Mouse (Mus musculus) limb, embryonic 11.5 days (tissue): Measurements from ENCODE around the gene Pard3. TPM values are rescaled to one million over a fixed set of nuclear protein-coding genes. Genes with fewer than 3 reads are reported as not detected.

Experiments used
- ATAC-seq: fragments of 200-750 bp; cut with Nextera tagmentation; 2 replicates; pipeline ENCODE4 v1.8.0; 2017; ENCODE audit warnings: low read depth; ENCODE audit not compliant: insufficient number of reproducible peaks, low FRiP score, low TSS enrichment
- DNase-seq: peaks from one replicate; pipeline ENCODE4 v3.0.0-alpha.2; 2015; ENCODE audit warnings: low spot score
- H3K27ac ChIP-seq: fragments of 300-500 bp; sonication (generic); replicated peaks from 2 replicates; pipeline ENCODE4 v1.5.1; 2014; ENCODE audit warnings: low read depth, mild to moderate bottlenecking, low read length
- H3K27me3 ChIP-seq: fragments of 300-500 bp; sonication (generic); 2 replicates; pipeline ENCODE4 v1.6.1; 2014; ENCODE audit warnings: mild to moderate bottlenecking, low read length, mixed read lengths; ENCODE audit not compliant: control insufficient read depth, insufficient read depth
- H3K36me3 ChIP-seq: fragments of 300-500 bp; sonication (generic); 2 replicates; pipeline ENCODE4 v1.6.1; 2014; ENCODE audit warnings: mild to moderate bottlenecking, low read length, moderate library complexity, mixed read lengths; ENCODE audit not compliant: control insufficient read depth, insufficient read depth
- H3K4me1 ChIP-seq: fragments of 300-500 bp; sonication (generic); 2 replicates; pipeline ENCODE4 v1.6.1; 2014; ENCODE audit warnings: low read length, mixed read lengths; ENCODE audit not compliant: control insufficient read depth, insufficient read depth
- H3K4me2 ChIP-seq: fragments of 300-500 bp; sonication (generic); 2 replicates; pipeline ENCODE4 v1.6.1; 2014; ENCODE audit warnings: low read depth, mild to moderate bottlenecking, moderate library complexity; ENCODE audit not compliant: severe bottlenecking
- H3K4me3 ChIP-seq: fragments of 300-500 bp; sonication (generic); 2 replicates; pipeline ENCODE4 v1.5.1; 2014; ENCODE audit warnings: low read depth, low read length
- H3K9ac ChIP-seq: fragments of 300-500 bp; sonication (generic); 2 replicates; pipeline ENCODE4 v1.6.1; 2014; ENCODE audit warnings: mild to moderate bottlenecking, low read length
- H3K9me3 ChIP-seq: fragments of 300-500 bp; sonication (generic); 2 replicates; pipeline ENCODE4 v1.6.1; 2016; ENCODE audit warnings: low read length; ENCODE audit not compliant: control insufficient read depth
- WGBS: fragments of 180-500 bp; shearing (Covaris S2); extraction: QIAGEN DNeasy Blood & Tissue Kit; methylation state at CpG from one replicate; pipeline ENCODE4 v1.1.7; 2014; 5-methylcytosine and 5-hydroxymethylcytosine counted together
- polyA plus RNA-seq: library from polyadenylated mRNA; unstranded; fragments of >200 nt; fragmentation: Nextera tagmentation; extraction: Ambion mirVana; gene quantifications from 2 replicates; pipeline ENCODE4 v1.2.1, GENCODE M21; 2014

The Pard3 gene
- polyA plus RNA-seq, 1 experiment from 2014 or later, result 38.8 TPM

DNA sequence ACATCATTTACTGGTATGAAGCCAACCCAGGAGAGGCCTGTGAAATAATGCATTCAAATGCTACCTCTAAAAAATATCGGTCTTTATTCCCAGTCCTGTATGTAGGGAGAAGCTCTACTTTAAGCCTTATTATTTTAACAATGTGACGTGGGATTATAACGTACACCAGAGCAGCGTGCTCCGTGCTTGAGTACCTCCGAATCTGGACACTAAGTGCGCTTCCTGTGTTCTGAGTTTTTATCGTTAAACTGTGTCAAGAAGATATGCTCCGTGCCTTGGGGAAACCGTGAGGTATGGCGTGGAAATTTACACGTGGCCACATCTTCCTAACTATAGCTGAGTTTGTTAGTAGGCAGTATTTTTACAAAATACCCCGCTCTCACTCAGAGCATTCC, 436.0 kb downstream of the Pard3 start:
- Histone ChIP-seq H3K4me3 (no peak overlapping the region), H3K27me3 (no peaks in the 10 kb centered on the region), H3K4me1 (no peaks in the 10 kb centered on the region), H3K9ac (no peak overlapping the region), H3K27ac (no peak overlapping the region), H3K4me2 (no peak overlapping the region), H3K9me3 (no peaks in the 10 kb centered on the region), H3K36me3 (no peaks in the 10 kb centered on the region)
- no peak for DNase-seq
- WGBS, result 85% methylated on average over 13 of the region's 13 CpGs
- no peak for ATAC-seq

DNA sequence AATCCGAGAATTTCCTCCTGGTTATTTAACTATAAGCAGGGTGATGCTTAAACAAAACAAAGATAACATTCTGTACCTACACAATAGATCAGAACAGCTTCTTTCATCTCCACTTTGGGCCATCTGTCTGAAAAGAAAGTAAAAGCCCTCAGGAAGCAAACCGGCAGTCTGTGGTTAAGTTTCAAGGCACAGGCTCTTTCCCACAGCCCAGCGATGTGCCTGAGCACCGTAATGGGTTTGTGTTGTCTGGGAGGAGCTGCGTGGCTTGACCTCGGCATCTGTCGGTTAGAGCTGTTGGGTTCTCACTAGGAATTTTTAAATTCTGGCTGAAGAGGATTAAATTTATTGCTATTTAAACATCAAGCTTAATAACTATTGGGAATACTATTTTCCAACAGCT, 436.5 kb downstream of the Pard3 start:
- ATAC-seq, result no peak
- H3K9me3 ChIP-seq, result no peaks in the 10 kb centered on the region
- 57% methylated on average over 7 of the region's 7 CpGs for WGBS
- no peak for DNase-seq
- no peaks in the 10 kb centered on the region for H3K4me1 ChIP-seq
- H3K27ac ChIP-seq, result no peak overlapping the region
- no peaks in the 10 kb centered on the region for H3K27me3 ChIP-seq
- no peak overlapping the region for H3K4me2 ChIP-seq
- H3K36me3 ChIP-seq, result no peaks in the 10 kb centered on the region
- no peak overlapping the region for H3K4me3 ChIP-seq
- no peak overlapping the region for H3K9ac ChIP-seq

- Histone ChIP-seq H3K27ac (no peak overlapping the region), H3K4me2 (no peak overlapping the region), H3K4me3 (no peak overlapping the region), H3K36me3 (no peaks in the 10 kb centered on the region), H3K4me1 (no peaks in the 10 kb centered on the region), H3K9ac (no peak overlapping the region), H3K27me3 (no peaks in the 10 kb centered on the region), H3K9me3 (no peaks in the 10 kb centered on the region)
- WGBS, result 100% methylated on average over 1 of the region's 1 CpGs
- no peak for DNase-seq
- no peak for ATAC-seq
These were observed 438.1 kb downstream of the Pard3 start for GRCm38 (mm10) chr8:127501756-127502155.

- no peaks in the 10 kb centered on the region for H3K9me3 ChIP-seq
- H3K9ac ChIP-seq, result no peak overlapping the region
- no peaks in the 10 kb centered on the region for H3K36me3 ChIP-seq
- H3K27me3 ChIP-seq, result no peaks in the 10 kb centered on the region
- DNase-seq (no peak), ATAC-seq (no peak)
- H3K4me3 ChIP-seq, result no peak overlapping the region
- H3K4me2 ChIP-seq, result no peak overlapping the region
- H3K4me1 ChIP-seq, result no peaks in the 10 kb centered on the region
- WGBS, result 87% methylated on average over 1 of the region's 1 CpGs
- H3K27ac ChIP-seq, result no peak overlapping the region
These were observed 441.6 kb downstream of the Pard3 start for GRCm38 (mm10) chr8:127505286-127505685.

GRCm38 (mm10) chr8:127506336-127506735, 442.6 kb downstream of the Pard3 start:
- Histone ChIP-seq H3K9ac (no peak overlapping the region), H3K9me3 (no peaks in the 10 kb centered on the region), H3K27ac (no peak overlapping the region), H3K36me3 (no peaks in the 10 kb centered on the region), H3K4me3 (no peak overlapping the region), H3K27me3 (no peaks in the 10 kb centered on the region), H3K4me1 (peaks cover 3% of the 10 kb centered on the region; the same call in 1 of the 2 replicates), H3K4me2 (no peak overlapping the region)
- no peak for ATAC-seq
- DNase-seq, result no peak
- 95% methylated on average over 1 of the region's 1 CpGs for WGBS

GRCm38 (mm10) chr8:127511341-127511740, 447.6 kb downstream of the Pard3 start:
- no peaks in the 10 kb centered on the region for H3K9me3 ChIP-seq
- no peak overlapping the region for H3K4me2 ChIP-seq
- H3K27ac ChIP-seq, result no peak overlapping the region
- ATAC-seq (no peak), DNase-seq (no peak)
- peaks cover 7% of the 10 kb centered on the region; the same call in 1 of the 2 replicates for H3K4me1 ChIP-seq
- no peak overlapping the region for H3K9ac ChIP-seq
- no peaks in the 10 kb centered on the region for H3K36me3 ChIP-seq
- WGBS, result 86% methylated on average over 1 of the region's 1 CpGs
- no peak overlapping the region for H3K4me3 ChIP-seq
- no peaks in the 10 kb centered on the region for H3K27me3 ChIP-seq

DNA sequence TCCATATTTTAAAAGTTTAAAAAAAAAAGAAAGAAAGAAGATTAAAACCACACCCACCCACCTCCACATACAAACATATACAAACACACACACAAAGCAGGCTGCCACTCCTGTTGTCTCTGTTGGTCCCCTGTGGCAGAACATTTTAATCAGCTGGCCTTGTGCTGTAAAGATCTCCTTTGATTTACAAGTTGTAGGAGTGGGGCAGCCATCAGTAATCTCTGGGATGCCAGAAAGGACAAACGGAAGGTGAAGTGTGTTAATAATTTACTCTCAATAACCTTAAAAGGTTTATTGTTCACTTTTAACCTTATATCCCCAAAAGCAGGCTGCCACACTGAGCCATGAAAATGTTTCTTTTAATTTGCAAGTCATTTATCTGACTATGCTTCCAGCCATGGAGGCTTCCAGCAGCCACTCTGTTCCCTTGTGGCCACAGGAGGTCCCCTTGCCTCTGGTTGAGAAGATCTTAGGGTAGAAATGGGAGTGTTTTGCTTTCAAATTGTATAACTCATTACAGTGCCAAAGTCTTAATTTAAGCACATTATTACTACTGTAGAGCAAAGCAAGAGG, 448.4 kb downstream of the Pard3 start:
- H3K4me2 ChIP-seq, result no peak overlapping the region
- no peaks in the 10 kb centered on the region for H3K9me3 ChIP-seq
- no peak for DNase-seq
- peaks cover 7% of the 10 kb centered on the region; the same call in 1 of the 2 replicates for H3K4me1 ChIP-seq
- H3K27ac ChIP-seq, result no peak overlapping the region
- no peak overlapping the region for H3K4me3 ChIP-seq
- H3K9ac ChIP-seq, result no peak overlapping the region
- H3K27me3 ChIP-seq, result no peaks in the 10 kb centered on the region
- no peaks in the 10 kb centered on the region for H3K36me3 ChIP-seq
- no peak for ATAC-seq
- whole genome bisulfite sequencing, result 7% methylated on average over 1 of the region's 1 CpGs

- ATAC-seq, result no peak
- no peak overlapping the region for H3K4me2 ChIP-seq
- H3K27me3 ChIP-seq, result no peaks in the 10 kb centered on the region
- no peaks in the 10 kb centered on the region for H3K9me3 ChIP-seq
- no peak overlapping the region for H3K9ac ChIP-seq
- 36% methylated on average over 4 of the region's 4 CpGs for WGBS
- no peak for DNase-seq
- no peak overlapping the region for H3K4me3 ChIP-seq
- H3K36me3 ChIP-seq, result no peaks in the 10 kb centered on the region
- peaks cover 7% of the 10 kb centered on the region; the same call in 1 of the 2 replicates for H3K4me1 ChIP-seq
- no peak overlapping the region for H3K27ac ChIP-seq
These were observed 448.9 kb downstream of the Pard3 start for GRCm38 (mm10) chr8:127512580-127512979.
